Comparison of ENCODE assay signal across 9 mouse cellular contexts in the genomic region with DNA sequence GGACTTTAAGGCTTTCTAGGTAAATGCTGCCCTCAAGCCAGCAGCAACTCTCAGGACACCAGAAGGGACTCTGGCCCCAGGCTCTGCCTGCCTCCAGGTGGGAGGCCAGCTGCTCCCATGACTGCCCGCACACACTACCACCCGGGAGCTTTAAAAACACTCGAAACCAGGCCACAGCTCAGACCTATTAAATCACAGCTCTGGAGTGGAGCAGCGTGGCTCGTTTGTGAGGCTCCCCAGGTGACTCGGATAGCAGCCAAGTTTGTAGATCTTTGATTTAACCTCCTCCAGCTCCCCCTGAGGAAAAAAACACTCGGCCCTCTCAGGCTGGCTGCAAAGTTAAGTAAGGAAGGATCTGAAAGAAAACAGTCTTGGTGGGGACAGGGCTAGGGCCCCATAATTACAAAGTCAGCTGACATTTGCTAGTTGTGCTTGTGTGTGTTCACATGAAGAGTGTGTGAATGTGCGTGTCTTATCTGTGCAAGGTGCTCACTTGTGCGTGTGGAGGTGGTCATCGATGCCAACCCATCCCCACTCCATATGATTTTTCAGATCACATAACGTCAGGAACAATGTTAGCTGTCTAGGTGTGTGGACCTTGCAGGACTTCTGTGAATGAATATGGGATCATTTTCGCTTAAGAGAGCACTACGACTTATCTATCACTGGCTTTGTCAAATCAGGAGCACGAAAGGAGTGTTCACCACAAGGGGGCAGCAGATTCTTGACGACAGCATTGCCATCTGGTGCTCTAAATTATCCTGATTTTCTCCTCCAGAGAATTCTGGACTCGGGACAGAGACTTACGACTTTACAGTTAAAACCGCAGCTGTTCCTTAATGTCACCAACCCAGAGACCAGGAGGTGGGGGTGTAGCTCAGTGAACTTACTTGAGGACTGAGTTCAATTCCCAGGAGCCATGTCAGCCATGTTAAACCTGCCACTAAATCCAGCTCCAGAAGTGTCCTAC. TPM values are rescaled to one million over a fixed set of nuclear protein-coding genes. Genes with fewer than 3 reads are reported as not detected.
DNase-seq lines count a peak whose midpoint lies in the region; ATAC-seq lines count a peak whose summit lies in the region.
"Had no signal": no experiment of that assay in that cellular context is flagged by ENCODE, and none has a peak within 500 bp of the region (broad histone marks: within the 10 kb centered on the region; RNA-seq: fewer than 3 reads in every experiment).

No protein-coding gene starts in this region.

- H3K27ac ChIP-seq in midbrain, embryonic 11.5 days (ENCODE audit: low read depth, low read length) = no peak overlapping the region
- no peak overlapping the region for H3K27ac ChIP-seq in midbrain, embryonic 15.5 days
- H3K27ac ChIP-seq in neural tube, embryonic 11.5 days (ENCODE audit: low read depth, low read length) = no peak overlapping the region
- H3K27ac ChIP-seq: stomach, embryonic 15.5 days had no signal

- no peak overlapping the region for H3K9ac ChIP-seq in midbrain, embryonic 11.5 days (ENCODE audit: low read length)
- no peak overlapping the region for H3K9ac ChIP-seq in midbrain, embryonic 15.5 days
- no peak overlapping the region for H3K9ac ChIP-seq in neural tube, embryonic 11.5 days (ENCODE audit: low read length)
- H3K9ac ChIP-seq: stomach, embryonic 15.5 days had no signal

- 60% methylated on average over 18 of the region's 18 CpGs for WGBS in midbrain, embryonic 11.5 days
- WGBS in midbrain, embryonic 15.5 days = 45% methylated on average over 18 of the region's 18 CpGs
- WGBS in neural tube, embryonic 11.5 days = 50% methylated on average over 18 of the region's 18 CpGs

- no peaks in the 10 kb centered on the region for H3K9me3 ChIP-seq in midbrain, embryonic 11.5 days (ENCODE audit: control insufficient read depth, low read length)
- H3K9me3 ChIP-seq in midbrain, embryonic 15.5 days = no peaks in the 10 kb centered on the region
- no peaks in the 10 kb centered on the region for H3K9me3 ChIP-seq in neural tube, embryonic 11.5 days (ENCODE audit: control insufficient read depth, low read length)
- H3K9me3 ChIP-seq: stomach, embryonic 15.5 days had no signal

- no peak overlapping the region for H3K4me2 ChIP-seq in midbrain, embryonic 11.5 days
- H3K4me2 ChIP-seq in midbrain, embryonic 15.5 days = no peak overlapping the region
- no peak overlapping the region for H3K4me2 ChIP-seq in neural tube, embryonic 11.5 days (ENCODE audit: low read depth)
- H3K4me2 ChIP-seq: stomach, embryonic 15.5 days had no signal

- DNase-seq in midbrain, embryonic 11.5 days (ENCODE audit: low spot score, missing footprints) = peak; percentile 97
- peak; percentile 80 for DNase-seq in cerebellum, adult 11-12 months
- peak; percentile 67 to 96 for DNase-seq in frontal cortex, adult 2 months (ENCODE audit: extremely low spot score in 1 of 2, low spot score in 1 of 2)
- peak; percentile 84 for DNase-seq in kidney, adult 18-20 months
- peak; percentile 73 to 80 for DNase-seq in left cerebral cortex, postnatal 36 days (ENCODE audit: low spot score in 2 of 2)
- peak; percentile 79 for DNase-seq in neural tube, embryonic 11.5 days (ENCODE audit: low spot score)
- peak; percentile 48 for DNase-seq in thymus, postnatal 25 days

- intact Hi-C loops in left cerebral cortex, postnatal 36 days (cut with DNase I) = loop anchor here (2.0 to 5.0 kb wide), 2 partner anchors 116 to 348 kb away; no protein-coding TSS in a partner anchor

- peak; percentile 35; the same call in 1 of the 2 replicates for ATAC-seq in midbrain, embryonic 11.5 days (ENCODE audit: low FRiP score)
- ATAC-seq in midbrain, embryonic 15.5 days (replicated peaks) = no peak
- ATAC-seq in neural tube, embryonic 11.5 days (ENCODE audit: insufficient read depth, low FRiP score, low TSS enrichment) = peak; percentile 55; the same call in 1 of the 2 replicates

- no peaks in the 10 kb centered on the region for H3K36me3 ChIP-seq in midbrain, embryonic 11.5 days (ENCODE audit: control insufficient read depth, insufficient read depth, low read length)
- peaks cover 9% of the 10 kb centered on the region; the same call in 1 of the 2 replicates for H3K36me3 ChIP-seq in midbrain, embryonic 15.5 days (replicated peaks)
- H3K36me3 ChIP-seq in neural tube, embryonic 11.5 days (ENCODE audit: control insufficient read depth, insufficient read depth, low read length) = no peaks in the 10 kb centered on the region

- H3K4me1 ChIP-seq in midbrain, embryonic 11.5 days (ENCODE audit: control insufficient read depth, insufficient read depth, low read length) = no peaks in the 10 kb centered on the region
- no peaks in the 10 kb centered on the region for H3K4me1 ChIP-seq in midbrain, embryonic 15.5 days
- H3K4me1 ChIP-seq in neural tube, embryonic 11.5 days (ENCODE audit: control insufficient read depth, insufficient read depth, low read length) = no peaks in the 10 kb centered on the region
- H3K4me1 ChIP-seq: stomach, embryonic 15.5 days had no signal

- H3K27me3 ChIP-seq in midbrain, embryonic 11.5 days (ENCODE audit: control insufficient read depth, insufficient read depth, low read length) = no peaks in the 10 kb centered on the region
- H3K27me3 ChIP-seq in midbrain, embryonic 15.5 days (replicated peaks) = no peaks in the 10 kb centered on the region
- H3K27me3 ChIP-seq in neural tube, embryonic 11.5 days (ENCODE audit: control insufficient read depth, insufficient read depth, low read length) = no peaks in the 10 kb centered on the region
- H3K27me3 ChIP-seq: stomach, embryonic 15.5 days had no signal

- H3K4me3 ChIP-seq in midbrain, embryonic 11.5 days (ENCODE audit: low read depth, low read length) = no peak overlapping the region
- no peak overlapping the region for H3K4me3 ChIP-seq in midbrain, embryonic 15.5 days
- H3K4me3 ChIP-seq in neural tube, embryonic 11.5 days (ENCODE audit: low read depth, low read length) = no peak overlapping the region
- H3K4me3 ChIP-seq: stomach, embryonic 15.5 days had no signal

RNA-seq across cellular contexts. Expression of a gene that starts 20.8 kb away (rescaled TPM):
- 10.0 and 11.2 TPM in 2 replicates for polyA plus RNA-seq in midbrain, embryonic 11.5 days (2014; fragmentation: Nextera tagmentation; extraction: Ambion mirVana)
- polyA plus RNA-seq in midbrain, embryonic 15.5 days (2015; fragmentation: Nextera tagmentation; extraction: Ambion mirVana) = 30.8 and 30.9 TPM in 2 replicates
- 59.7 and 61.4 TPM in 2 replicates for polyA plus RNA-seq in frontal cortex, adult 2 months (2012; rRNA removed)
- 10 to 100 TPM; 84.5 to 94.5 TPM for total RNA-seq in left cerebral cortex, postnatal 36 days (2021)
- 11.5 and 12.0 TPM in 2 replicates for polyA plus RNA-seq in neural tube, embryonic 11.5 days (2014; fragmentation: Nextera tagmentation; extraction: Ambion mirVana)
